Mouse (Mus musculus) adrenal gland, postnatal 25 days (tissue): ENCODE data around the gene Grid2. TPM values are rescaled to one million over a fixed set of nuclear protein-coding genes. Genes with fewer than 3 reads are reported as not detected.
A peak's percentile ranks its signal among the peaks of the same experiment; 100 is the strongest.

Experiments
- DNase-seq: peaks from one replicate; pipeline ENCODE4 v3.0.0; 2021; ENCODE audit warnings: mixed read lengths
- total RNA-seq: library from RNA; stranded (reverse); gene quantifications from 2 replicates; pipeline ENCODE4 v1.2.3, GENCODE M21; 2021

Gene Grid2
- total RNA-seq, 1 experiment from 2014 or later, result 0.06 TPM

- DNase-seq, result no peak
These were observed 1474.9 kb downstream of the Grid2 start for GRCm38 (mm10) chr6:64730506-64731020.

- DNase-seq, result no peak
These were observed 1475.5 kb downstream of the Grid2 start for GRCm38 (mm10) chr6:64731126-64731525.

DNA sequence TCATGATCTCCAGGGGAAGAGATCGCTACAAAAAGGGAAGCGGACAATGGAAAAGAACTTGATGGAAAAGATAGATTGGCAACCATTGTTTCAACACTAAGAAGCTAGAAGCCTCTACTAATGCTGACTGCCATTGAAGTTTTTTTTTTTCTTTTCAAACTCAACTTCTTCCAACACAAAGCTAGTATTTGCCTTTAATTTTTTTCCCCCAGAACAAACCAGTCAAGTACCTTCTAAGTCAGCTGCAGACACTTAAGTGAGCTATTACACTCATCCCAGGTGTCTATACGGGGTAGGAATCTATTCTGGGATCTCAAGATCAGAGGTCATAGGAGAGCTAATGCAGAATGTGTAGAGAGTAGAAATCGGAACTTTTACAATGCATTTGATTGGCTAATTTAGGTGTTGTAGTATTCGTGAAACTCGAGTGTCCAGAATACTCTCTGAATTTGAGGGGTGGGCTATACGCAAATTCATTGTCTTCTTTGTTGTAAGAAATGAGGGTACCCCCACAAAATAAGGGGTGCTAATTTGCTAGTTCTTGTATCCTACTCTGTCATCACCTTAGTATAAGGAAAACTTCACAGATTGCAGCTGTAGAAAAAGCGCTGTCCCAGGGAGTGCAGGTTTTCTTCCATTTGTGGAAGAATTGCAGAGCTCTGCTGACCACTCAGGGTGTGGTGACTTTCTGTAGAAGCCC, 1476.1 kb downstream of the Grid2 start:
- no peak for DNase-seq

GRCm38 (mm10) chr6:64733311-64733710, 1477.6 kb downstream of the Grid2 start:
- no peak for DNase-seq

DNA sequence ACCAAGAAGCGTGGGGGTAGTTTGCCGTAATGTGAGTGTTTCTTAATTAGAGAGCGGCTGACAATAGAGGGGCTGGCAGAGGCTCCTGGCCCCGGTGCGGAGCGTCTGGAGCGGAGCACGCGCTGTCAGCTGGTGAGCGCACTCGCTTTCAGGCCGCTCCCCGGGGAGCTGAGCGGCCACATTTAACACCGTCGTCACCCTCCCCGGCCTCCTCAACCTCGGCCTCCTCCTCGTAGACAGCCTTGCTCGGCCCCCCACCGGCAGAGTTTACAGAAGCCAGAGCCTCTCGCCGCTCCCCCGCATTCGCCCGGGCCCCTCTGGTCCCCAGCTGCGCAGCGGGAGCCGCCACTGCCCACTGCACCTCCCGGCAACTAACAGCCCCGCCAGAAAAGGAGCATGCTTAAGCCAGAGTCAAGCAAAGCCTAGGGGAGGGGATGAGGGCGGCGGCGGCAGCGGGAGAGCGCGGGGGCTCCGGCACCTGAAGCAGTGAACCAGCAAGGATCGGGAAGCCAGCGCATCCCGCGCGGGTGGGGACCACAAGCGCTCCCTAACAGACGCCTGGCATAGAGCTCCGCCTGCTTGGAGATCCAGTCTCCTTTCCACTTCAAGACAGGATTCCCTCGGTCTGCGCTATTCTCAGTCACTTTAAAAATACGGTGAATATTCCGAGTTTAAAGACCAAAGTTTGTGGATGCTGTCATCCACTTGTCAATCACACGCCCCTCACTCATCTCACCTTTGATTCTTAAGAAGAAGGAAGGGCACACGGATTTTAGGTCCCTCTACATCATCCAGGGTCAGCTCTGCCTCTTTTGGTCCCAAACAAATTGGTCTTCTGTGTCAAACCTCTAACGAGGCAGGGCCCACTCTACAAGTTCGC, 1479.0 kb downstream of the Grid2 start:
- DNase-seq, result peak; percentile 2

GRCm38 (mm10) chr6:64736317-64736716, 1480.6 kb downstream of the Grid2 start:
- no peak for DNase-seq

DNA sequence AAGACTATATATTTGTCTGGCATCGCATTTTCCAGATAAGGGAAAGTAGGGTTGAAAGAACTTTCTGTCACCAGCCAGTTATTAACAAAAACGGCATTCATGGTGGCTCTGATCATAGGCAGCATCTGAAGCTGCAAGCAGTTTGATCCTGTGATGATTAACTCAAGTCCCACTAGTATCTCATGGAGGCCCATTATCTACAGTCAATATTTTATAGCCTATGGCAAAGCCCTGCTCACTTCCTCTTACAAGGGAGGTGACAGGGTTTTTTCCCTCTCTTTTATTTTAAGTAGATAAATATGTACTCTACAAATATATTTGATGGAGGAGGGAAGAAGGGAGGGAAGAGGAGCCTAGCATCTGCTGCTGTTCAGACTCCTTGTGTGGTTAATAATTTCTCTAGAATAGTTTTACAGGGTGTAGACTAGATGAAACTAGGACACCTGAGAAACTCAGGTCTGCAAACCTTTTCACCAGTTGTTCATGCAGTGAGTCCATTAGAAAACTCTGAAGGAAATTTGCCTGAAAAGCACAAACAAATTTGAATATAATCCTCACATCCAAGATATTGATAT, 1487.3 kb downstream of the Grid2 start:
- DNase-seq, result no peak
